Mouse (Mus musculus) intestine, postnatal 0 days (tissue): ENCODE measurements around the gene Fermt3. TPM values are rescaled to one million over a fixed set of nuclear protein-coding genes. Genes with fewer than 3 reads are reported as not detected.
A peak's percentile ranks its signal among the peaks of the same experiment; 100 is the strongest.

Experiments used
- ATAC-seq: fragments of 200-750 bp; cut with Nextera tagmentation; 2 replicates; pipeline ENCODE4 v1.8.0; 2017; ENCODE audit warnings: mild to moderate bottlenecking, moderate TSS enrichment, moderate library complexity
- H3K27ac ChIP-seq: fragments of 300-500 bp; sonication (generic); 2 replicates; pipeline ENCODE4 v1.5.1; 2014; ENCODE audit warnings: mild to moderate bottlenecking, low read depth, low read length, moderate library complexity
- H3K27me3 ChIP-seq: fragments of 300-500 bp; sonication (generic); replicated peaks from 2 replicates; pipeline ENCODE4 v1.6.1; 2014; ENCODE audit warnings: low read length, mixed read lengths; ENCODE audit not compliant: control insufficient read depth, insufficient read depth
- H3K36me3 ChIP-seq: fragments of 300-500 bp; sonication (generic); 2 replicates; pipeline ENCODE4 v1.6.1; 2014; ENCODE audit warnings: mild to moderate bottlenecking, moderate library complexity; ENCODE audit not compliant: control insufficient read depth, insufficient read depth
- H3K4me1 ChIP-seq: fragments of 300-500 bp; sonication (generic); replicated peaks from 2 replicates; pipeline ENCODE4 v1.6.1; 2014; ENCODE audit warnings: antibody characterized with exemption, low read length, mixed read lengths; ENCODE audit not compliant: control insufficient read depth, insufficient read depth
- H3K4me2 ChIP-seq: fragments of 300-500 bp; sonication (generic); replicated peaks from 2 replicates; pipeline ENCODE4 v1.6.1; 2014; ENCODE audit warnings: low read depth, mild to moderate bottlenecking, moderate library complexity
- H3K4me3 ChIP-seq: fragments of 300-500 bp; sonication (generic); 2 replicates; pipeline ENCODE4 v1.5.1; 2014; ENCODE audit warnings: low read depth, low read length
- H3K9ac ChIP-seq: fragments of 300-500 bp; sonication (generic); 2 replicates; pipeline ENCODE4 v1.6.1; 2014; ENCODE audit warnings: mild to moderate bottlenecking, low read depth, low read length
- H3K9me3 ChIP-seq: fragments of 300-500 bp; sonication (generic); 2 replicates; pipeline ENCODE4 v1.6.1; 2016; ENCODE audit warnings: mixed run types; ENCODE audit not compliant: control insufficient read depth
- CTCF ChIP-seq: sonication (generic); IDR thresholded peaks from 2 replicates; pipeline ENCODE4 v1.5.1; 2016; ENCODE audit warnings: low read depth, mild to moderate bottlenecking, control low read depth, antibody characterized with exemption, moderate library complexity
- WGBS: fragments of 180-500 bp; shearing (Covaris S2); extraction: QIAGEN DNeasy Blood & Tissue Kit; methylation state at CpG from one replicate; pipeline ENCODE4 v1.1.7; 2014; 5-methylcytosine and 5-hydroxymethylcytosine counted together
- polyA plus RNA-seq: library from polyadenylated mRNA; unstranded; fragments of >200 nt; fragmentation: Nextera tagmentation; extraction: Ambion mirVana; gene quantifications from 2 replicates; pipeline ENCODE4 v1.2.1, GENCODE M21; 2015

Fermt3 gene
- polyA plus RNA-seq, 1 experiment from 2014 or later = 8.9 TPM

DNA sequence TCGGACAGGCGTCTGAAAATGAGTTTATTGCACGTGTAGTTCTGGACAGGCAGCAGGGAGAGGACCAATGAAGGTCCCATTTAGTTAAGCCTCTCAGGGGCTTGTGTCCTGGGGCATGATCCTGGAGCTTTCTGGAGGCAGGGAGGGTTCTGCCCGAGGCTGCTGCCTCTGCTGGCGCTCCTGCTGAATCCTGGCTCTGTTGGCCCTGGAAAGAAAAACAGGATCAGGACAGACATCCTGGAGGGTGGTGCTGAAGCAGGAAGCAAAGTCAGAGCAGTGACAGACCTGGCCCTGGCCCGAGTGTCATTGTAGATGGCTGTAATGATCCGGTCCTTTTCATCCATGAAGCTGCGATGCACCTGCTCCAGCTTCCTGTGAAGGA, 31.4 kb downstream of the Fermt3 start:
- peak overlapping the region; percentile 80 for H3K27ac ChIP-seq
- H3K27me3 ChIP-seq = no peaks in the 10 kb centered on the region
- no peak for TF ChIP-seq CTCF
- peak overlapping the region; percentile 78 for H3K4me3 ChIP-seq
- WGBS = 2% methylated on average over 8 of the region's 8 CpGs
- peak overlapping the region; percentile 77 for H3K9ac ChIP-seq
- no peak for ATAC-seq
- peaks cover 10% of the 10 kb centered on the region; the same call in 1 of the 2 replicates for H3K36me3 ChIP-seq
- H3K4me1 ChIP-seq = peaks cover 3% of the 10 kb centered on the region; the same call in 1 of the 2 replicates
- H3K9me3 ChIP-seq = no peaks in the 10 kb centered on the region
- peak overlapping the region; percentile 95 for H3K4me2 ChIP-seq

DNA sequence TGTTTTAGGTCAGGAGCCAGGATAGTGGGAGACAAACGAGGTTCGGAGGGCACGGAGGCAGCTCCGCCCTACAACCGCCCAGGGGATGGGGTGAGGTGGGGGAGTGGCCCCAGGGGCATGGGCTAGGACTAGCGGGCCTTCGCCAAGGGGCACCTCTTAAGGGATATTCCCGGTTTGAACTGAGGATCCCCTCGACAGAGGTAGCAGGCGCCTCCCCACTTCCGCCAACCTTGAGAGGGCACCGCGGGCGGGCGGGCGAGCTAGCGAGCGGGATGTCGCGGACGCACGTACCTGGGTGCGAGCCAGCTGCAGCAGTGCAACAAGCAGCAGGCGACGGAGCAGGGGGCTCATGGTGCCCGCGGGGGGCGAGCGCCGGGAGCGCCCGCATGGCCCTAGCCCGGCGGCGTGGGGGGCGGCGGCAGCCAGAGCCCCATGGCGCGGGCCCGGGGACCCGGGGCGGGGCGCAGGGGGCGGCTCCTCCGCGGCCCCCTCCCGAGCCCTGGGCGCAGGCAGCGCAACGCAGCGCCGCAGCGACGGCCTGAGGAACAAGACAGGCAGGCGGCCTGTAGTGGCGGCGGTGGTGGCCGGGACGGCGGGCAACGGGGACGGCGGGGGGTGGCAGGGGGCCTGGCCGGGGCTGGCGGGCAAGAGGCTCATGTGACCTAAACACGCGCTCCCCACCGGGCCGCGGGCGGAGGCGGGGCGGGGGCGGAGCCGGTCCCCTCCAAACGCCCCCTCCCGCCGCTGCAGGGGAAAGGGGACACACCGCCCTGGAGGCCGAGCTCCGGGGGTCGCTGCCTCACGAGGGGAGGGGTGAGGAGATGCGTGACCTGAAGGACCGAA, 32.0 kb downstream of the Fermt3 start, which contains the start of gene Vegfb:
Gene Vegfb, minus strand, starts transcription at position 591 of the 843 bp plus-strand sequence.
- WGBS = under 1% methylated on average over 73 of the region's 85 CpGs

DNA sequence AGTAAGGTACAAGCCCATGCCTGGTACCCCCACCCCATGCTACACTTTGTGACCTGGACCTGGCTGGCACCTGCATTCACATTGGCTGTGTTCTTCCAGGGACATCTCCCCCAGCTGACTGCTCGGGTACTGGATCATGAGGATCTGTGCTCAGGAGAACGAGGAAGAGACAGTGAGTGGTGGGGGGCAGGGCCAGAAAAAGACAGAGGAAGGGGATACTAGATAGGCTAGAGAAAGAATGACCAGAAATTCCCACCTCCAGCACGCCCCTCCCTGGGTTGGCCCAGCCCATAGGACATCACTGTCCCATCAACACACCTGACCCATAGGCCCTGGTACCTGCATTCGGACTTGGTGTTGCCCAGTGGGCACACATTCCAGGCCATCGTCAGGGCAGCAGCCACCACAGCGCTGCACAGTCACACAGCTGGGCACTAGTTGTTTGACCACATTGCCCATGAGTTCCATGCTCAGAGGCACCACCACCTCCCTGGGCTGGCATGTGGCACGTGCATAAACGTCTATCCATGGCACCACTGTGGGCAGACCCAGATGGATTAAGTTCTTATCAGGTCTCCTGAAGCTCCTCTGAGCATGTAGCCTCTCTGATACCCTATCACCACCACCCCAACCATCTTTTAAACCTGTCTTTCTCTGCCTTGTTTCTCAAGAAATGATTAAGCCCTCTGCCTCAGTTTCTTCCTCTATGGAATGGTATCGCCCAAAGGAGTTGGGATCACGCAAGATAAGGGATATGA, 33.1 kb downstream of the Fermt3 start:
- TF ChIP-seq CTCF = no peak
- Histone ChIP-seq H3K4me1 (no peaks in the 10 kb centered on the region), H3K27ac (no peak overlapping the region), H3K4me3 (peak overlapping the region; percentile 78), H3K36me3 (peaks cover 10% of the 10 kb centered on the region; the same call in 1 of the 2 replicates), H3K4me2 (peak overlapping the region; percentile 95), H3K9me3 (no peaks in the 10 kb centered on the region), H3K27me3 (no peaks in the 10 kb centered on the region), H3K9ac (peak overlapping the region; percentile 77; the same call in 1 of the 2 replicates)
- no peak for ATAC-seq
- WGBS = 65% methylated on average over 10 of the region's 10 CpGs

More for the DNA sequence above, 32.0 kb downstream of the Fermt3 start, which contains the start of gene Vegfb:
- peak within 1 kb of the TSS; percentile 77 for H3K9ac ChIP-seq
- H3K4me2 ChIP-seq = peak within 1 kb of the TSS; percentile 95
- 0 out of 2 replicates have a peak, but pooled peaks have one; percentile 1 for TF ChIP-seq CTCF
- ATAC-seq = peak; percentile 33
- no peaks in the 10 kb centered on the region for H3K27me3 ChIP-seq
- H3K36me3 ChIP-seq = peaks cover 10% of the 10 kb centered on the region; the same call in 1 of the 2 replicates
- no peaks in the 10 kb centered on the region for H3K9me3 ChIP-seq
- H3K4me3 ChIP-seq = peak within 1 kb of the TSS; percentile 78
- peak within 1 kb of the TSS; percentile 80 for H3K27ac ChIP-seq
- H3K4me1 ChIP-seq = 0 out of 2 replicates have a peak, but pooled peaks cover 2% of the 10 kb centered on the region

DNA sequence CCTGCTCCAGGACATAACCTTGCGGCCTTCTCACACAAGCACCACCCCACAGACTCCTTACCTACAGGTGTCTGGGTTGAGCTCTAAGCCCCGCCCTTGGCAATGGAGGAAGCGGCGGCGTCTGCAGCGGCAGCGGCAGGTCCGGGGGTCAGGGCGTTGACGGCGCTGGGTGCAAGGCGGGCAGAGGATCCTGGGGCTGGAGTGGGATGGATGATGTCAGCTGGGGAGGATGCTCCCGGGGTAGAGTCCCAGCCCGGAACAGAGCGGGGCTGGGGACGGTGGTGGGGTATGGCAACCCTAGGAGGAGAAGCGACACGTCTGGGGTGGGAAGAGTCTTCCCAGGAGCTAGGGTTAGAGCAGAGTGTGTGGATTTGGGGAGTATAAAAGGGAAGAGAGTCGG, 34.0 kb downstream of the Fermt3 start:
- Histone ChIP-seq H3K9me3 (no peaks in the 10 kb centered on the region), H3K27me3 (no peaks in the 10 kb centered on the region), H3K4me3 (no peak overlapping the region), H3K9ac (no peak overlapping the region), H3K4me2 (no peak overlapping the region), H3K27ac (no peak overlapping the region), H3K4me1 (no peaks in the 10 kb centered on the region), H3K36me3 (peaks cover 10% of the 10 kb centered on the region; the same call in 1 of the 2 replicates)
- 74% methylated on average over 19 of the region's 19 CpGs for WGBS
- ATAC-seq = no peak
- no peak for TF ChIP-seq CTCF

DNA sequence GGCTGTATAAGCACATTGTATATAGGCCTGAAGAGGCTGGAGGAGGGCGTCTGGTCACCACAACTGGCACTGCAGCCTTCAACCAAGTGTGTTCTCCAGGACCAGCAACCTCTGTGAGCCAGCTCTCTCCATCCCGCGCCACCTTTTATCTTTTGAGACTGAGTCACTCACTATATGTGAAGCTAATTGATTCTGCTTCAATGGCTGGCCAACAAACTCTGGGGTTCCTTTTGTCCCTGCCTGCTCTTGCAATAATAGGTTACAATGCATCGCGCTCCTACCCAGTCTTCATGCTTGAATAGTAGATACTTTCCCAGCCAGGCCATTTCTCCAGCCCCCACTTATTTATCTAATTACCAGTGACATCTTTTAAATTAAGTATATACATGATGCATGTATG, 35.6 kb downstream of the Fermt3 start:
- Histone ChIP-seq H3K9me3 (no peaks in the 10 kb centered on the region), H3K9ac (no peak overlapping the region)
- no peak for ATAC-seq

DNA sequence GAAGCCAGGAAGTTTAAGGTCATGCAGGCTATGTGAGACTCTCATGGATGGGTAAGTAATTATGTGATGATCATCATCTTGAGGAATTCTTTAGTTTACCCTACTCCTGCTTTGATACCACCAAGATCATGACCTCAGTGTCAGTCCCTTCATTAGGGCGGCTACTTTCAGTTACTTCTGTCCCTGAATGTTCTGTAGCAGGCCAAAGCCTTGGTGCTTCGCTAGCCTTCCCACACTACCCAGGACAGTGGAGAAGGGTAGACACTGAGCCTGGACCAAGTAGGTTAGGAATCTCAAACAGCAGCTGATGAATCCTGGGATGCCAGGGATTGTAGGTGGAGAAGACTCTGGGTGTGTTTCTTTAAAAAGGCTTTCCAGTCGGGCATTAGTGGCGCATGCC, 37.8 kb downstream of the Fermt3 start:
- no peaks in the 10 kb centered on the region for H3K9me3 ChIP-seq
- H3K4me3 ChIP-seq = no peak overlapping the region; the same call in 1 of the 2 replicates
- peaks cover 14% of the 10 kb centered on the region; the same call in 1 of the 2 replicates for H3K36me3 ChIP-seq
- WGBS = 87% methylated on average over 4 of the region's 4 CpGs
- TF ChIP-seq CTCF = no peak
- no peaks in the 10 kb centered on the region for H3K4me1 ChIP-seq
- H3K27ac ChIP-seq = no peak overlapping the region
- no peak overlapping the region for H3K9ac ChIP-seq
- no peaks in the 10 kb centered on the region for H3K27me3 ChIP-seq
- ATAC-seq = no peak
- H3K4me2 ChIP-seq = peak overlapping the region; percentile 75

More for the DNA sequence above, 35.6 kb downstream of the Fermt3 start:
- Histone ChIP-seq H3K27ac (no peak overlapping the region), H3K4me2 (no peak overlapping the region), H3K4me1 (no peaks in the 10 kb centered on the region), H3K36me3 (peaks cover 6% of the 10 kb centered on the region; the same call in 1 of the 2 replicates), H3K4me3 (no peak overlapping the region), H3K27me3 (no peaks in the 10 kb centered on the region)
- no peak for TF ChIP-seq CTCF
- 90% methylated on average over 5 of the region's 5 CpGs for WGBS
